Mouse (Mus musculus) erythroblast, adult 5-6 weeks (primary cell): Measurements from ENCODE around the gene Fgfr2. TPM values are rescaled to one million over a fixed set of nuclear protein-coding genes. Genes with fewer than 3 reads are reported as not detected.
A peak's percentile ranks its signal among the peaks of the same experiment; 100 is the strongest.

Experiments used
- ATAC-seq: replicated peaks from 2 replicates; pipeline ENCODE4 v1.8.0; 2016; ENCODE audit warnings: moderate number of reproducible peaks, mild to moderate bottlenecking, moderate TSS enrichment, inconsistent platforms; ENCODE audit not compliant: poor library complexity, low FRiP score, severe bottlenecking
- total RNA-seq, 2 experiments: library from RNA; stranded (forward) in 1 of 2; stranded (reverse) in 1 of 2; fragments of 150-400 nt in 1 of 2; fragments of 200-764, 138-1000 nt in 1 of 2; gene quantifications; 2 replicates each; pipeline versions ENCODE4 v1.2.3 to v1.2.4; 2015 to 2017; ENCODE audit warnings: low replicate concordance in 2 of 2

Fgfr2 gene
- total RNA-seq, 2 experiments from 2014 or later = 4.8 TPM; not detected in 1

DNA sequence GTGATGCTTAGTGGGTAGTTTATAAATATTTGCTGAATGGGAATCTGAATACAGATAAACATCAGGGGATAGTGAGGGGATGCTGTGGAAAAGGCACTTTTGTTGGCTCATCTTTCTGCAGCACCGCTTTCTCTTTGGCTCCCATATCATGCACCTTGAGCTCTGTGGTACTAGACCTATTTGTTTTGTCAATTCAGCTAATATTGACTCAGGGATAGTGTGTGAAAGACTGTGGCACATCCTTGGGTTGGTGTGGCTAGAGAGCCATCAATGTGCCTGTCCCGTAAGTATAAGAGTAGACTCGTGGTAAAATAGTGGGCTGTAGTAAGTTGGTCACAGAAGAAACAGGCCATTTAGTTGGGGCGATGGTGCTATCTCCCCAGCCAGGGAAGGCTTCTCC lies 2335.6 kb downstream of the Fgfr2 start:
- ATAC-seq = no peak

DNA sequence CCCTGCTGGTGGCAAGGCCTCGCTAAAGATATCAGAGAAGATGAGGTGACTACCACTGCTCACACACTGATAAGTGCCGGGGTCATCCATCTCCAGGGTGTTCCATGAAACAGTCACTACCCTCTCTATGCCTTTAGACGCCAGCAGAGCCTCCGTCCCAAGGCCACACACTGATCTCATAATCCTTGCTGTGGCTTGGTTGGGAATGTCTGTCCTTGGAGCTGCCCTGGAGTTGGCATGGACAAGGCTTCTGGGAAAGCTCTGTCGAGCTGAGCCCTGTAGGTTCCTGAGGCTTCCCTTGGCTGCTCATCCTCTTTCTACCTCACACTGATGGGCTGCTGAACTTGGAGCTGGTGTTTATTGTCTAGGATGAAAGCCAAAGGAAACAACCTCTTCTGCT lies 2336.4 kb downstream of the Fgfr2 start:
- no peak for ATAC-seq

DNA sequence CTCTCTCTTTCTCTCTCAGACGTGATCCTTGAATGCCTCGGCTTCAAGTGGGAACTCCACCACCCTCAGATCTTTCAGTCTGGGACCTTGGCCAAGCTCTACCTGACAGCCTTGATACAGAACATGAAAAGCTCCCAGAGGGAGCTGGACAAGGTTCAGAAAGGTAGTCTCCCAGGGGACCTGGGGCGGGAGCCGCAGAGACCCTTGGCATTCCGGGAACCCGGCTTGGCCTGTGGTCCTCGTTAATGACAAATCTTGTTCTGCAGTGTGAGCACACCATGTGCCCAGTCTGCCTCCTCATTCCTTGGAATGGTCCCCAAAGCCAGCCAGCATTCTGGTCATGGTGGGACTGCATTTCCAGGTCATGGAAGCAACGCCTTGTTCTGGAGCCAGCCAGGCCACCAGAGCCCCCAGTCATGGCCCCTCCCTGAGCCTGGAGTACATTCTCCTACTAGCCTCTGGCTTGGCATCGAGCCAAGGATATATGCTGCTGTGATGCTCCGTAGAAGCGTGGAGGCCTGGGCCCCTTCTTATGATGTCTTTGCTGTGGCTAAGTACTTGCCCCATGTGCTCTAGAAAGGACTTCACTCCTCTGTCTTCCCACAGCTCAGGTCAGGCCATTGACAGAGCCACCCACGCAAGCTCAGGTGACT lies 2337.1 kb downstream of the Fgfr2 start:
- no peak for ATAC-seq

DNA sequence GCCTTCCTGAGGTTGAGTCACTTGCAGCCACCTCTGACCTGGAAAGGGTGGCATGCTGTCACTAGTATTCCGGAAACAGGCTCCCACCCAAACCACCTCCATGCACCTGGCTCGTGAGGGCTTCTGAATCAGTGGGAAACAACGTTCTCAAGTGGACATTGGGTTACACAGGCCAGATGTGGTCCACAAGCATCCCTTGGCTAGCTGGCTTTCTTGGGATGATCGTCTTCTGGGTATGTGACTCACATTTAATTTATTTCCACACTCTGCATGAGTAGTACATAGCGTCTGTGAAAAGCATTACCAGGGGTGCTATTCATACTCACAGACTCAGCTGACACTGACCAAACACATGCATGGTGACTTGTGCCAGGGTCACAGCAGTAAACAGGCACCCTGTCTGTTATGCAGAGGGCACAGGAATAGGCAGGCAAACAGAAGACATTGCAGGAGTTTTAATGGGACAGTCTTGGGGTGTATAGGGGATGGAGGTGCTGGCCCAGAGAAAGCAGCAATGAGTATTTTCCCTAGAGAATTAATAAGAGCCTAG lies 2340.6 kb downstream of the Fgfr2 start:
- ATAC-seq = no peak

DNA sequence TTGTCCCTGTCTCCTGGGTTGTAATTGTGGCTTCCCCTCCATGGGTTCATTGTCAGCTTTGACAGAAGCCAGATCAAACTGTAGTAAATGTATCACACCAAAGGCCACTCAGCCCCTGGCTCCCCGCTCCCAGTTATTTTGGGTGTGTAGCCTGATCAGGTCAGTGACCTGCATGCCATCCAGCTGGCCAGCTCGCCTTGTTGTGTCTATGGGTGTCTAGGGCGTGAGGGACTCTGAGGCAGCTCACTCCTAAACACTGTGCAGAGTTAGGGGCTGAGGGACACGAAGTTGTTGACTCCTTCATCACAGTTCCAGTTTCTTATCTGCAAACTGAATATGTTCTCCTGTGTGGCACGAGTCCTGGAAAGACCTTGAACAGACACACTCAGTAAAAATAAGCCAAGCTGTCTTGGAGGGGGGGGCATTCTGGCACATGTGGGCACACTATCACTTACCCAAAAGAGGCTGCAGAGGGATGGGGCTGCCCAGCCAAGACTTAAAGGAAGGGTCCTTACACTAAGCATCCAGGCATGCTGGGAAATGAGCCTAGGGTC lies 2342.2 kb downstream of the Fgfr2 start:
- ATAC-seq = no peak

DNA sequence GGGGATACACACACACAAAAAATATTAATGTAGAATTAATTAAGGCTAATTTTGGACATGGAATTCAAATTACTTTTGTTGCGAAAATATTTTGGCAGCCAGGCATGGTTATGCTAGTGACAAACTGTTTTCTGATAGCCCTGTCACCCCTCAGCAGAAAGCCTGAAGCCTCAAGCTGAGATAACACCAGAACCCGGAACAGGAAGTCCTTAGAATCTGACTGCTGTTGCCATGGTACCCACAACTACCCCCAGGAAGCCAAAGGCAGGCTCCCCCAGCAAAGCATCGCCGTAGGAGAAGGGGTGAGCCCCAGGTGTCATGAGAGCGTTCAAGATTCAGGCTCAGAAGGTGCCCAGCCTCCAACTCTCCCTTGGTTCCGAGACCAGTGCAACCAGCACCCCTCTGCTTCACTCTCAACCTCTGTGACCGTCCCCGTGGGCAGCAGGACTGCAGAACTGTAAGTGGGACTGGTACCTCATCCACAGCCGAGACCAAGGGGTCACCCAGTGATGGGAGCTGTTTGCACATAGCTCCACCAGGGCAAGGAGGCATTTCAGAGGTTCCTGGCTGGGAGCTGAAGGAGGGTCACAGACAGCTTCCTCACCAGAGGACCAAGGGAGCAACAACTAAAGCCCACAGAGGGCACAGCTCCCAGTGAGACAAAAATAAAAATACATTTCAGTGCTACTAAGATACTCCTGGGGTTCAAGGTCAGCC lies 2349.1 kb downstream of the Fgfr2 start, which contains the start of gene Btbd16:
Gene Btbd16, plus strand, starts transcription at position 156 of the 717 bp plus-strand sequence.
- ATAC-seq = no peak

DNA sequence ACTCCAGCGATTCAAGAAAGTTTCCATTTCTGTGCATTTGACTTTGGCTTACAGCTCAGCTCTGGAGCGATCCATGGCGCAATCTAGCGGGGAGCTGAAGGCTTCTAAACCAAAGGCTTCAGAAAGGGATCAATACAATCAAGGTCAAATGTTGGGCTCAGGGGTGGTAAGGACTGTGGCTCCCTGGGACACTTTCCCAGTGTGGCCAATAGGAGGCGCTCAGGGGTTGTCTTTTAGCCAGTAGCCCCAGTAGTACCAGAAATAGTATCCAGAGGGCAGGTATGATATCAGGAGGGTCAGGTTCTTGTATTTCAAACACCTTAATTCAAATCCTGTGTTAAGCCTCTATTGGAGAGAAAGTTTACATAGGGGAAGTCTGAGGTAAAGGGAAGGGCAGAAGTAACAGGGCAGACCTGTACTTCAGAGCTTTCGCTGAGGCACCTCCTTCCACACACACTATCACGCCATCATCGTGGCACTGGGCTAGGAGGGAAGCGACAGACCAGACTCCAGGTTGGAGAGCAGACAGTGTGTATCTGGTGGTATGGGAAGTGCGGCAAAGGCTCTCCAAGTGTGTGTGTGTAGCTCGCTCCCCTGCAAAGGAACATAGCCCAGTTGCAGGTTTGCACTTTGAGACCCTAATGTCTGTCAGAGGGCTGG lies 2349.8 kb downstream of the Fgfr2 start:
- no peak for ATAC-seq

DNA sequence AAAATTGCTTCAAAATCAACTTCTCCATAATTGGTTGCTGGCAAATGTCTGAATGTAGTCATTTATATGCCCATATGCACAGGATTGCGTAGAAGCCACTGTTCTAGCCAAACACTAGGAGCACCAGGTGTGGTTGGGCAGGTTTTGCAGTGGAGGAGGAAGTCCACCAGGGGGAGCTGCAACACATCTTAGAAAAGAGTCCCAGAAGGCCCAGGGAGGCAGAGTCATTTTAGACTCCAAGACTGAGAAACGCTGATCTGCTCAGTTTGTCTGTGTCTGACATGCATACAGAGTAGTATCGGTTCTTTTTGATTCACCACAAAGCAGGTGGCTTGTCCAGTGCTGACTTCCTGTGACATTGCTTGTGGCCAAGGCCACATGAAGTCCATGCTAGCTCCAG lies 2352.4 kb downstream of the Fgfr2 start:
- peak; percentile 65; the same call in 1 of the 2 replicates for ATAC-seq

DNA sequence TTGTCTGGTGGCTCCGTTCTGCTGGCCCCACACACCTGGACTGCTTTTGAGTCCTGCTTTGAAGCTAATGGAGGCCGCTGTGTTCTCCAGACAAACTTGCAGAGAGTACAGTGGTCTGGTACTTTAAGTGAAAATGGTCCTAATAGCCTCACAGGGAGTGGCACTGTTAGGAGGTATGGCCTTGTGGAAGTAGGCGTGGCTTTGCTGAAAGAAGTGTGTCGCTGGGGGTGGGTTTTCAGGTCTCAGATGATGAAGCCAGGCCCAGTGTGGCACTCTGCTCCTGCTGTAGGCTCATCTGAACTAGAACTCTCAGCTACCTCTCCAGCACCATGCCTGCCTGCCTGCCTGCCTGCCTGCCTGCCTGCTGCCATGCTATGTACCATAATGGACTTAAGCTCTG lies 2355.0 kb downstream of the Fgfr2 start:
- ATAC-seq = no peak

DNA sequence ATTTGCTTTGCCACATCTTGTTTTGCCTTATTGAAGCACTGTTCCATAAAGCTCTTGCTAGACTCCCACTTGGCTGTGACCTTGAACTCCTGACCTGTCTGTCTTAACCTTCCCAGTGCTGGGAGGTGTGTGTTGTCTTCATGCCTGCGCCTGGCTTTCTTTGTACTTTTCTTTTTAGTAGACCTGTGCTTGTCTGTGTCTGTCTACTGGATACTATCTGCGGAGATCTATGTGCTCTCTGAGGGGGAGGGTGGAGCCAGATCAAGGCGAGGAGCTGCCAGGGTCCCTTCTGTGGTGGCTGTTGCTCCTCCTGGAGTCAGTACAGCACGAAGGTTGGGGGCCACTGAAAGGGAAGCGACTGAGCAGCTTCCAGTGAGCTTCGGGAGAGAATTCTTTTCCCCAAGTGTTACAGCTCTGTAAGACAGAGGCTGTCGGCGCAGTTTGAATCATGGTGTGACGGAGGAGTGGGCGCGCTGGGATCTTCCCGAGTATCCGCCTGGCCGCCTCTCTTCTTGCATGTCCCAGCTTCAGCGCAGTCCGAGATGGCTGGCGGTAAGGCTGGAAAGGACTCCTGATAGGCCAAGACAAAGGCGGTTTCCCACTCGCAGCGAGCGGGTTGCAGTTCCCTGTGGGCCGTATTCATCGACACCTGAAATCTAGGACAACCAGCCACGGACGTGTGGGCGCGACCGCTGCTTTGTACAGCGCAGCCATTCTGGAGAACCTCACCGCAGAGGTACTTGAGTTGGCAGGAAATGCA lies 2356.6 kb downstream of the Fgfr2 start:
- no peak for ATAC-seq

DNA sequence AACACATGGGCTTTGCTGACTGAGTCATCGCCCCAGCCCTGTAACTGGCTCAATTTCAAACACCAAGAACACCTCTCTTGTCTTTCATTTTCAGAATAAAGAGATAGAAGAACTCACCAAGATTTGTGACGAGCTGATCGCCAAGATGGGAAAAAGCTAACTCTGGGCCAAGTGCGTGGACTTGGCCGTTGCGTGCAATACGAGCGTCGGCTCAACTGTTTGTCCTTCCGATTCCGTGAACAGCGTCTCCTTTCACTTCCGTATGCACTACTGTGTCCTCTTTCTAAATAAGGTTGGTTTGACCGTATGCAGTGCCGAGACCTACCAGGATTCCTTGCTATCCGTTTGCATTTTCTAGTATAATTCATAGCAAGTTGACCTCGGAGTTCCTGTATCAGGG lies 2359.0 kb downstream of the Fgfr2 start:
- ATAC-seq = no peak

DNA sequence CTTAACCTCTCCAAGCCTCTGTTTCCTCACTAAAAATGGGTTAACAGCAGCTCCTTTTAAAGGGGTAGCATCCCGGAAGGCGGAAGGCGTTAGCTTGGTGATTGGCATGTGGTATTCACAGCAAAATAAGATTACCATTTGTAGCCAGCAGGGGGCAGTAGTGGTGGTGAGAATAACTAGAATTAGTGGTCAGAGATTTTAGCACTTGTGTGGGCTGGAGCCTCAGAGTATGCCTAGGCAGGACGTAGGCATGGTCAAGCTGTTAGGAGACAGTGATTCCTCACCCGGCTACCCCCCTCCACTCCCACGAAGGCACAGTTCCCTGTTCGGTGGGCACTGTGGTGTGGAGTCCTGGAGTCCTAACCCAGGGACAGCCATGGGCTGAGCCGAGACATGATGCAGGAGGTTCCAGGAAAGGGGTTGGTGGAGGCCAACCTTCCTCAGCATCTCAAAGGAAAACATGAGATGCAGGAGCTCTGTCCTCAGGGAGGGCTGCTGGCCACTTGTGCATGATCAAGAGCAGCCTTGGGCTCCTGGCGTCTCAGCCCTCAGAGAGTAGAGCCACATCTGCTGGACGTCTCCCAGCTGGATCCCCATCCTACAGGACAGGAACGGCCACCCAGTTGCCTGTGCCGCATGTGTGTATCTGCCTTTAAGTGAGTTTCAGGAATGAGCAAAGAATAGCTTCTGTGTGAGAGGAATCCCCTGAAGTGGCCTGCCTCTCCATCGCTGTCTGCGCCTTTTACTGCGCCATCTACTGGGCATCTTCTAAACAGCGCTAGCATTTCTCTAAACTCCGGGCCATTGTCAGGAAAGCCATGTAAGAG lies 2360.9 kb downstream of the Fgfr2 start:
- ATAC-seq = peak; percentile 61

DNA sequence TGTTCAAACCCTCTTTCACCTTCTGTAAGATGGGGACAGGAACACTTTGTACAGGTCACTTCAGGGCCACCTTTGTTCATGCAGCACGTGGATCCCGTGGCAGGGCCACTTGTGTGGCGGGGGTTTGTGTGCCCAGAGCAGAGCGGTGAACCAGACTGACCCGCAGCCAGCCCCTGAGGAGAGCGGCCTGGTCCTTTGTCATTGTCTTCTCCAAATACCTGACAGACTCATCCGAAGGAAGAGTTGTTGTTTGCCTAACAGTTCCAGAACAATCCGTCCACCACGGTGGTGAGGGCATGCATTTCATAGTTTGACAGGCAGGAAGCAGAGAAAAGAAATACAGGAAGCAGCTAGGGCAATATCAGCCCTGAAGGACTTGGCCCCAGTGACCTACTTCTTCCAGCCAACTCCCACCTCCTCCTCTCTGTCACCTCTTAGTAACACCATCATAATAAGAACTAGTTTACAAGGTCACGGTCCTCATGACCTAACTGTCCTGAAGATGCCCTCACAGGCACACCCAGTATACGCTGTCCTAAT lies 2365.8 kb downstream of the Fgfr2 start:
- no peak for ATAC-seq

DNA sequence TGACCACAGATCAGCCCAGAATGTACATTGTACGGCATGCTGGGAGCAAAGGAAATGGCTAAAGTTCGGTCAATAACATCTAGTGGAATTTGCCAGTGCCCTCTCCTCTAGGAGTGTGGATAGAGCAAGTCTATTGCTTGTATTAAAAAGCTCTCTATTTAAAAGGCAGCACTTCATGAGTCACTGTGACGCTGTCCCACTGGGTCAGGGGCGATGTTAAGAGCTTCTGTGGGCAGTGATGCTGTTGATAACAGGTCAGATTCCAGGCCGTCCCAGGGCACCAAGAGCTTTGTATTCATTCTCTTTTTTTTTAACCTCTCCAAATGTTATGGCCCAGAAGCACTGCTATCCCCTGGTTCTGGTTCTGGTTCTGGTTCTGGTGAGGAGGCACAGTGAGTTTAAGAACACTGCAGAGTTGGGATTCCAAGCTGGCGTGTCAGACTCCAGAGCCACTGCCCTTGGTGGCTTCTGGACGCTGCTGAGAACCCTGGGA lies 2366.8 kb downstream of the Fgfr2 start:
- no peak for ATAC-seq

DNA sequence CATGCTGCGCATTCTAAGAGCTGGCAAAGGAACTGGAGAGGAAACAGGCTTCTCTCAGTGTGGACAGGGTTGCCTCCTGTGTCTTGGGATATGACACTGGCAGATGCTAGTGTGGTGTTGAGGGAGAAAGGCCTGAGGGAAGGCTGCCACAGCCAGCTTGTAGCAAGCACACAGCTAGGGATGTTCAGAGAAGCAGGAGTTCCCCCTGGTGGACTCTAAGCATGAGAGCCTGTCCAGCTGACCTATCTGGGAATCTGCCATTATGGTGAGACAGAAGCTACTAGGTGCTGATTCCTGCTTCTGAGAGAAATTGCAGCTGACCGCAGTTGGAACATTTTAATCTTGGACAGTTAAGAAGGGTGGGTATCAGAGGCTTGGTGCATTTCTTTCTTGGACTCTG lies 2368.4 kb downstream of the Fgfr2 start:
- no peak for ATAC-seq

DNA sequence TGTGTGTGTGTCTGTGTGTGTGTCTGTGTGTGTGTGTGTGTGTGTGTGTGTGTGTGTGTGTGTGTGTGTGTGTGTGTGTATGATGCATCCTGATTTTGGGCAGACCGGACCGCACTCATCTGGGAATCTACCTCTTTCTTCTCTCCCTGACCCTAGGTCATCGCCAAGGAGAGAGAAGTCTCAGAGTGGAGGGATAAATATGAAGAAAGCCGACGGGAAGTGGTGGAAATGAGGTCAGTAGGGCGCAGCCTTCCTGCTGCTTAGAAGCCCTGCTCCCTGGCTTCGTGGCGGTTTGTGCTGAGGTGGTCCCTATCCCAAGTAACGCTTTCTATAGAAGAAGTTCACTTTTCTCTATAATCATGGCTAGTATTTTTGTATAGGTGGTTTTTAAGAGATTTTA lies 2371.5 kb downstream of the Fgfr2 start:
- ATAC-seq = no peak

DNA sequence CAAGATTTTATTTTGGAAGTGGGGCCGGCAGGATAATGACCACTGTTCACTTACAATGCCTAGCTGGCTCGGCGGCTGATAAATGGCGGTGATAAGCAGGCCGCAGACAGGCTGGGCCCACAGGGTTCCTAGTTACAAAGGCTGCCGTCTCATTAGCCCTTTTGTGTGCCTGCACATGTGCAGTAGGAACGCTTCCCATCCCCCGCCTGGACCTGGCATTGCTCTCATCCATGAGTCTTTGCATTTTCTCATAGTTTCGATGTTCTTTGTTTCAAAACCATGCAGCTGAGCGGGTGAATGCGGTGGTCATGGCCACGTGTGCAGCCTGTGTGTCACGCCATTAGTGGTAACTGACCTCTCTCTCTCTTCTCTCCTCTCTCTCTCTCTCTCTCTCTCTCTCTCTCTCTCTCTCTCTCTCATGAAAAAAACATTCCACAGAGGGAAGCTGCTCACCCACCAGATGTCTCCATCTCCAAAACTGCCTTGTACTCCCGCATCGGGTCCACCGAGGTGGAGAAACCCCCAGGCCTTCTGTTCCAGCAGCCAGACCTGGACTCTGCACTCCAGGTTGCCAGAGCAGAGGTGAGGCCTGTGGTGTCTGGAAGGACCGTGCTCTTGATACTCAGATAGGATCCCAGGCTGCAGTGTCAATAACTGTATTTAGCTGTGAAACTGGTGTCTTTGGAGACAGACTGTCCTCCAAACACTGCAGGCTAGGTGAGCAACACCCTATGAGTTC lies 2372.2 kb downstream of the Fgfr2 start:
- ATAC-seq = no peak

DNA sequence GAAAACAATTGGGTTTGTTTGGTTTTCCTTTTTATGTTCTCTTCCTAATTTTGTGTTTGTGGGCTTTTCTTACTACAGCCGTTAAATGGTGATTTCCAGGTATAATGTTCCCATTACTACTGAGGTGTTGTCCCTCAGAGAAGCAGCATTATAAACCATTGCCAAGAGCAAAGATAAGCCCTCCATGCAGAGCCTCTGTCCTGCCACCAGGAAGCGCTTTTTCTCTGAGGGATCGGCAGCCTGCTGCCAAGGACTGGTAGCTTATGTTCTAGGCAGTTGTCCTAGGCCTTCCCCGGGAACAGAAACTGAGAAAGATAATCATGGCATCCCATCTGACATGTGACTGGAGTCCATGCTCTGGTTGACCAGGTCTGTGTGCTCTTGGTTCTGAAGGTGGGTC lies 2374.0 kb downstream of the Fgfr2 start:
- no peak for ATAC-seq
